Mouse (Mus musculus) myocyte (in vitro differentiated cells): ENCODE results near the gene Efemp1. TPM values are rescaled to one million over a fixed set of nuclear protein-coding genes. Genes with fewer than 3 reads are reported as not detected.

Experiments
- H3K27me3 ChIP-seq: one replicate; pipeline ENCODE4 v1.6.1; 2011; ENCODE audit not compliant: control insufficient read depth, insufficient read depth, insufficient read length
- H3K36me3 ChIP-seq: one replicate; pipeline ENCODE4 v1.6.1; 2011; ENCODE audit not compliant: control insufficient read depth, insufficient read depth
- H3K4me2 ChIP-seq: one replicate; pipeline ENCODE4 v1.6.1; 2011; ENCODE audit warnings: low read depth, control low read depth
- H3K4me3 ChIP-seq: one replicate; pipeline ENCODE4 v1.5.1; 2011; ENCODE audit warnings: mild to moderate bottlenecking, control low read depth, moderate library complexity
- H3K79me2 ChIP-seq: one replicate; pipeline ENCODE4 v1.6.1; 2011; ENCODE audit not compliant: control insufficient read depth, insufficient read depth
- H3ac ChIP-seq: one replicate; pipeline ENCODE4 v1.6.1; 2011; ENCODE audit not compliant: control insufficient read depth, insufficient read length
- CEBPB ChIP-seq: IDR thresholded peaks from 2 replicates; pipeline ENCODE4 v1.6.1; 2011; ENCODE audit warnings: mild to moderate bottlenecking, moderate library complexity; ENCODE audit not compliant: poor library complexity, insufficient read depth, severe bottlenecking
- E2F4 ChIP-seq: IDR thresholded peaks from one replicate; pipeline ENCODE4 v1.6.1; 2011; ENCODE audit warnings: mild to moderate bottlenecking, control low read depth, moderate library complexity; ENCODE audit not compliant: insufficient read depth
- MAX ChIP-seq: IDR thresholded peaks from one replicate; pipeline ENCODE4 v1.6.1; 2011; ENCODE audit warnings: low read depth, mild to moderate bottlenecking, control low read depth
- MYOD1 ChIP-seq, 3 experiments: IDR thresholded peaks; one replicate each; pipeline ENCODE4 v1.6.1; 2011; ENCODE audit warnings: control low read depth in 2 of 3, low read depth in 2 of 3, mild to moderate bottlenecking in 2 of 3, moderate library complexity in 1 of 3; ENCODE audit not compliant: insufficient read length in 2 of 3, control insufficient read depth in 1 of 3
- MYOG ChIP-seq, 3 experiments: IDR thresholded peaks; one replicate each; pipeline ENCODE4 v1.6.1; 2011; ENCODE audit warnings: control low read depth in 2 of 3, low read depth in 2 of 3, mild to moderate bottlenecking in 2 of 3; ENCODE audit not compliant: insufficient read length in 2 of 3, control insufficient read depth in 1 of 3, insufficient read depth in 1 of 3
- POLR2A ChIP-seq: IDR thresholded peaks from one replicate; pipeline ENCODE4 v1.6.1; 2011; ENCODE audit warnings: low read depth, mild to moderate bottlenecking, control low read depth, moderate library complexity; ENCODE audit not compliant: insufficient read length
- POLR2AphosphoS2 ChIP-seq: IDR thresholded peaks from one replicate; pipeline ENCODE4 v1.6.1; 2011; ENCODE audit warnings: low read depth, control low read depth; ENCODE audit not compliant: insufficient read length
- REST ChIP-seq: IDR thresholded peaks from one replicate; pipeline ENCODE4 v1.6.1; 2011; ENCODE audit warnings: mild to moderate bottlenecking, control low read depth, moderate library complexity; ENCODE audit not compliant: insufficient read depth, insufficient read length
- SRF ChIP-seq: IDR thresholded peaks from one replicate; pipeline ENCODE4 v1.6.1; 2011; ENCODE audit warnings: low read depth; ENCODE audit not compliant: control insufficient read depth, insufficient read length
- TCF12 ChIP-seq: IDR thresholded peaks from one replicate; pipeline ENCODE4 v1.6.1; 2011; ENCODE audit warnings: mild to moderate bottlenecking, control low read depth; ENCODE audit not compliant: poor library complexity, insufficient read depth, severe bottlenecking
- TCF3 ChIP-seq: IDR thresholded peaks from one replicate; pipeline ENCODE4 v1.6.1; 2011; ENCODE audit warnings: low read depth, control low read depth; ENCODE audit not compliant: insufficient read length
- USF1 ChIP-seq: IDR thresholded peaks from one replicate; pipeline ENCODE4 v1.6.1; 2011; ENCODE audit warnings: low read depth, mild to moderate bottlenecking, control low read depth, moderate library complexity
- polyA plus RNA-seq: library from polyadenylated mRNA; unstranded; fragments of >200 nt; fragmentation: generic; extraction: Trizol; gene quantifications from one replicate; pipeline ENCODE4 v1.2.1, GENCODE M21; 2012; ENCODE audit warnings: missing spikeins

Gene Efemp1
- polyA plus RNA-seq, 1 experiment = 0.12 TPM

DNA sequence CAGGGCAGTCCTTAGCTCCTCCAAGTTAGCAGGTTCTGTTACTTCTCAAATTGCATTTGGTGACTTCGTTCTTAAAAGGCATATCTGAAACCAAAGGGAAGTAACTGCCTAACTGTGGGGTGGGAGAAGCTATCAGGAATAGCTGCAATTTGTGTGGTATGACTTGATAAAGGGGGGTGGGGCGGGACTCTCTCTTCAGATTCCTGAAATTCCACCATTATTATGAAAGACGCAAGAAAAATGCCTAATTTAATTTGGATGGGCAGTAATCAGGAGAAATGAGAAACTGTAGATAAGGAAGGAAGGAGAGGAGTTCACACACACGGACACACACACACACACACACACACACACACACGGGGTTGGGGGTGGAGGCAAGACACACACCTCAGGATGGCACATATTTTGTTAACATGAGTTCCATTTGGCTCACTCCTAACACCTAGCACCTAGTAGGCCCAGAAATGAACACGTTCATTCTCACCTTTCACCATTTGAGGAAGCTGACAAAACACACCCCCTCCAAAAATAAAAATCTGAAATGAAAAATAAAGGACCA lies 564 bp upstream of the Efemp1 start:
- no peak overlapping the region for H3ac ChIP-seq
- no peaks in the 10 kb centered on the region for H3K79me2 ChIP-seq
- H3K4me2 ChIP-seq = no peak overlapping the region
- no peaks in the 10 kb centered on the region for H3K36me3 ChIP-seq
- H3K4me3 ChIP-seq = no peak overlapping the region
- no peaks in the 10 kb centered on the region for H3K27me3 ChIP-seq
- no peak for TF ChIP-seq POLR2AphosphoS2
- TF ChIP-seq SRF = no peak
- TF ChIP-seq MAX = no peak
- no peak for TF ChIP-seq USF1
- no peak for TF ChIP-seq TCF3
- no peak for TF ChIP-seq MYOD1 (IDR thresholded peaks at IDR 0.05; ENCODE audit: control insufficient read depth in 1 of 3, insufficient read length in 2 of 3, low read depth in 2 of 3)
- TF ChIP-seq CEBPB = no peak
- no peak for TF ChIP-seq MYOG (IDR thresholded peaks at IDR 0.05; ENCODE audit: control insufficient read depth in 1 of 3, insufficient read depth in 1 of 3, insufficient read length in 2 of 3, low read depth in 2 of 3)
- no peak for TF ChIP-seq POLR2A

- Histone ChIP-seq H3K36me3 (no peaks in the 10 kb centered on the region), H3K79me2 (no peaks in the 10 kb centered on the region), H3K4me3 (no peak overlapping the region), H3K4me2 (no peak overlapping the region), H3ac (no peak overlapping the region), H3K27me3 (no peaks in the 10 kb centered on the region)
- TF ChIP-seq USF1 (no peak), E2F4 (no peak), TCF12 (no peak), MAX (no peak), POLR2A (no peak), MYOG (IDR thresholded peaks at IDR 0.05; ENCODE audit: control insufficient read depth in 1 of 3, insufficient read depth in 1 of 3, insufficient read length in 2 of 3, low read depth in 2 of 3) (no peak), CEBPB (no peak), SRF (no peak), MYOD1 (IDR thresholded peaks at IDR 0.05; ENCODE audit: control insufficient read depth in 1 of 3, insufficient read length in 2 of 3, low read depth in 2 of 3) (no peak), POLR2AphosphoS2 (no peak), REST (no peak), TCF3 (no peak)
Measured at GRCm38 (mm10) chr11:28859125-28859524, 6.1 kb downstream of the Efemp1 start.

- no peak overlapping the region for H3ac ChIP-seq
- no peak overlapping the region for H3K4me3 ChIP-seq
- no peaks in the 10 kb centered on the region for H3K27me3 ChIP-seq
- no peaks in the 10 kb centered on the region for H3K79me2 ChIP-seq
- TF ChIP-seq MYOD1 (IDR thresholded peaks at IDR 0.05; ENCODE audit: control insufficient read depth in 1 of 3, insufficient read length in 2 of 3, low read depth in 2 of 3) = peak in 1 of 3 experiments; percentile 17
- no peak for TF ChIP-seq REST
- H3K36me3 ChIP-seq = no peaks in the 10 kb centered on the region
- no peak overlapping the region for H3K4me2 ChIP-seq
Measured at GRCm38 (mm10) chr11:28869129-28869528, 16.1 kb downstream of the Efemp1 start.

GRCm38 (mm10) chr11:28881381-28881976 lies 28.5 kb downstream of the Efemp1 start:
- H3K27me3 ChIP-seq = no peaks in the 10 kb centered on the region
- no peaks in the 10 kb centered on the region for H3K36me3 ChIP-seq
- no peak for TF ChIP-seq MAX
- TF ChIP-seq USF1 = no peak
- TF ChIP-seq REST = no peak
- TF ChIP-seq POLR2A = no peak
- TF ChIP-seq TCF12 = no peak
- no peak for TF ChIP-seq CEBPB
- TF ChIP-seq POLR2AphosphoS2 = no peak
- no peak for TF ChIP-seq E2F4
- TF ChIP-seq MYOG (IDR thresholded peaks at IDR 0.05; ENCODE audit: control insufficient read depth in 1 of 3, insufficient read depth in 1 of 3, insufficient read length in 2 of 3, low read depth in 2 of 3) = no peak
- no peak for TF ChIP-seq MYOD1 (IDR thresholded peaks at IDR 0.05; ENCODE audit: control insufficient read depth in 1 of 3, insufficient read length in 2 of 3, low read depth in 2 of 3)
- no peak for TF ChIP-seq SRF
- TF ChIP-seq TCF3 = no peak
- H3K4me3 ChIP-seq = no peak overlapping the region
- H3K4me2 ChIP-seq = no peak overlapping the region
- no peak overlapping the region for H3ac ChIP-seq
- no peaks in the 10 kb centered on the region for H3K79me2 ChIP-seq

DNA sequence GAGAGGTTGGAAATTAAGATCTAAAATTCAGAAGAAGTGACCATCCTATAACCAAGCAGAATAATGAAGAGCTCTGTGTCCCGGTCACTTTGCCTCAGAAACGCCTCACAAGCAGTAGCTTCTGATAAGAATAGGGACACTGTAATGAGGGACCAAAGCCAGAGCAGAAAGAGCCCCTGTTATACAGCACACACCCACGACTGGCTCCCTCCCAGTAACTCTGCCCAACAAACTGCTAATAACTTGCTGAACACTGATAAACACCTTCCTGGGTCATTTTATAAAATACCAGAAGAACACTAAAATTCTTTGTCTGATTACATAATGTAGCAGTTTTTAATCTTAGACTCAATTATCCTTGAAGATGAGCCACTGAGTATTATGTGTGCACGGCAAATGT lies 30.1 kb downstream of the Efemp1 start:
- no peak overlapping the region for H3K4me2 ChIP-seq
- H3K36me3 ChIP-seq = no peaks in the 10 kb centered on the region
- H3ac ChIP-seq = no peak overlapping the region
- no peak overlapping the region for H3K4me3 ChIP-seq
- TF ChIP-seq CEBPB (no peak), POLR2AphosphoS2 (no peak), TCF12 (no peak), MYOD1 (IDR thresholded peaks at IDR 0.05; ENCODE audit: control insufficient read depth in 1 of 3, insufficient read length in 2 of 3, low read depth in 2 of 3) (no peak), TCF3 (no peak), MAX (no peak), POLR2A (no peak), USF1 (no peak), MYOG (IDR thresholded peaks at IDR 0.05; ENCODE audit: control insufficient read depth in 1 of 3, insufficient read depth in 1 of 3, insufficient read length in 2 of 3, low read depth in 2 of 3) (no peak), REST (no peak), SRF (no peak), E2F4 (no peak)
- H3K79me2 ChIP-seq = no peaks in the 10 kb centered on the region
- H3K27me3 ChIP-seq = no peaks in the 10 kb centered on the region
